Mouse (Mus musculus) hindbrain, embryonic 10.5 days (tissue): ENCODE measurements around the gene Kif24. TPM values are rescaled to one million over a fixed set of nuclear protein-coding genes. Genes with fewer than 3 reads are reported as not detected.
A peak's percentile ranks its signal among the peaks of the same experiment; 100 is the strongest.
"Not testable (repeated sequence)": the region's sequence is repeated elsewhere in the genome, so short reads cannot be mapped to it uniquely, and the experiment has no call there.

ENCODE experiments used
- DNase-seq: peaks from one replicate; pipeline ENCODE4 v3.0.0-alpha.2; 2017; ENCODE audit warnings: low spot score
- H3K27ac ChIP-seq: fragments of 300-500 bp; sonication (generic); 2 replicates; pipeline ENCODE4 v1.5.1; 2016; ENCODE audit warnings: mild to moderate bottlenecking, moderate library complexity
- H3K27me3 ChIP-seq: fragments of 300-500 bp; sonication (generic); 2 replicates; pipeline ENCODE4 v1.6.1; 2016; ENCODE audit warnings: mild to moderate bottlenecking; ENCODE audit not compliant: poor library complexity, insufficient read depth, severe bottlenecking
- H3K36me3 ChIP-seq: fragments of 300-500 bp; sonication (generic); 2 replicates; pipeline ENCODE4 v1.6.1; 2016; ENCODE audit warnings: mild to moderate bottlenecking, moderate library complexity
- H3K4me1 ChIP-seq: fragments of 300-500 bp; sonication (generic); replicated peaks from 2 replicates; pipeline ENCODE4 v1.6.1; 2016; ENCODE audit warnings: mild to moderate bottlenecking
- H3K4me3 ChIP-seq: fragments of 300-500 bp; sonication (generic); 2 replicates; pipeline ENCODE4 v1.5.1; 2016; ENCODE audit warnings: mild to moderate bottlenecking, moderate library complexity
- H3K9me3 ChIP-seq: fragments of 300-500 bp; sonication (generic); 2 replicates; pipeline ENCODE4 v1.6.1; 2016; ENCODE audit warnings: mild to moderate bottlenecking, moderate library complexity
- WGBS: fragments of 180-500 bp; shearing (Covaris S2); methylation state at CpG from one replicate; pipeline ENCODE4 v1.1.7; 2016; 5-methylcytosine and 5-hydroxymethylcytosine counted together
- polyA plus RNA-seq: library from polyadenylated mRNA; unstranded; fragments of >200 nt; fragmentation: Nextera tagmentation; extraction: Ambion mirVana; gene quantifications from 2 replicates; pipeline ENCODE4 v1.2.1, GENCODE M21; 2016

Kif24 gene
- polyA plus RNA-seq, 1 experiment from 2014 or later: 13.7 TPM

GRCm38 (mm10) chr4:41479456-41479804, 14.7 kb upstream of the Kif24 start:
- DNase-seq: no peak
- 0 out of 2 replicates have a peak, but pooled peaks cover 2% of the 10 kb centered on the region for H3K4me1 ChIP-seq
- WGBS: 74% methylated on average over 1 of the region's 1 CpGs
- H3K9me3 ChIP-seq: no peaks in the 10 kb centered on the region
- H3K27me3 ChIP-seq: no peaks in the 10 kb centered on the region
- H3K27ac ChIP-seq: no peak overlapping the region
- H3K4me3 ChIP-seq: no peak overlapping the region
- H3K36me3 ChIP-seq: peaks cover 55% of the 10 kb centered on the region

DNA sequence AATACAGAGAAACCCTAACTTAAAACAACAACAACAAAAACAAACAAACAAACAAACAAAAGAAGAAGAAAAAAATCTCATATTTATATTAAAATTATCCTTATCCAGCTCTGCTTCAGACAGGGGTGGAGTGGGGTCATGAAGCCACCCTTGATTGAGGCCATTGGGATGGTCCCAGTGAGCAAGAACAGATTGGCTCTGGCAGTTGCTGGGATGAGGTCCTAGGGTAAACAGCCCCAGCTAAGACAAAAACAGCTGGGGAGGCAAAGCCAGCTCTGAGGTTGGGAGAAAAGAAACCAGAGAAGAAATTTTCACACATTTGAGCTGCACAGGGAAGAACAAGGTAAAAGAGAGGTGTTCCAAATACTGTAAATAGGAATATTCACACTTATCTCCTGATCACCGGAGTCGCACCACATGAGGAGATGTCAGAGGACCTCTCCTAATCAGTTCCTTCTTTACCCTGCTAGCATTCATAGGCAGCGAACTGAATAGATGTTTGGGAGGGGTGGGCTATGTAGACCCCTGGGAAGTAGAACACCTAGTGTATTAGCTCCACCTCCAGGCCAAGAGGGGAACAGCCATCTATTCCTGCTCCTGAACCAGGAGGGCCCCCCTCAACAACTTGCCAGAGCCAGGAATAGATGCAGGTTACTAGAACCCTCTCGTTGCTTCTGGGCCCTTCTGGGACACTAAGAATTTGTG, 14.2 kb upstream of the Kif24 start:
- Histone ChIP-seq H3K27ac (no peak overlapping the region), H3K27me3 (no peaks in the 10 kb centered on the region), H3K36me3 (peaks cover 55% of the 10 kb centered on the region), H3K4me3 (no peak overlapping the region), H3K9me3 (no peaks in the 10 kb centered on the region), H3K4me1 (0 out of 2 replicates have a peak, but pooled peaks cover 2% of the 10 kb centered on the region)
- WGBS: 71% methylated on average over 4 of the region's 4 CpGs
- DNase-seq: no peak

- no peak overlapping the region for H3K27ac ChIP-seq
- 91% methylated on average over 9 of the region's 9 CpGs for WGBS
- H3K27me3 ChIP-seq: no peaks in the 10 kb centered on the region
- peaks cover 53% of the 10 kb centered on the region for H3K36me3 ChIP-seq
- no peak for DNase-seq
- H3K4me1 ChIP-seq: 0 out of 2 replicates have a peak, but pooled peaks cover 2% of the 10 kb centered on the region
- no peak overlapping the region for H3K4me3 ChIP-seq
- H3K9me3 ChIP-seq: no peaks in the 10 kb centered on the region
Observed at GRCm38 (mm10) chr4:41477648-41478160, 13.0 kb upstream of the Kif24 start.

DNA sequence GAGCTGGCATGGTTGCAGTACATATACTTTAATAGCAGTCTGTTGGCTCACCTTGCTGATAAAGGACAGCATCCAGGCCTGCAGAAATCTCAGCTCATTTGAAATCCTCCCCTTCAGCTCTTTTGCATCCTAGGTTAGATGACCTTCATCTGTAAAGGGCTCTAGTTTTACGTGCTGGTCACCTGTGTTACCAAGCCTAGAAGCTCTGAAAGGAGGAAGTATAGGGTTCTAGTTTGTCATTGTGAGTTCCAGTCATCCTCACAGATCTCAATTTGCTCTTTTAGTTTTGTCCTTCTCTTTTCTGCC, 6.7 kb upstream of the Kif24 start:
- H3K4me1 ChIP-seq: peaks cover 27% of the 10 kb centered on the region
- no peak overlapping the region for H3K4me3 ChIP-seq
- DNase-seq: no peak
- H3K36me3 ChIP-seq: peaks cover 6% of the 10 kb centered on the region; the same call in 1 of the 2 replicates
- H3K9me3 ChIP-seq: no peaks in the 10 kb centered on the region
- peak overlapping the region; percentile 80 for H3K27ac ChIP-seq
- WGBS: 91% methylated on average over 1 of the region's 1 CpGs
- H3K27me3 ChIP-seq: no peaks in the 10 kb centered on the region

GRCm38 (mm10) chr4:41470684-41471383, 6.1 kb upstream of the Kif24 start:
- DNase-seq: peak; percentile 27
- peak overlapping the region; percentile 80 for H3K27ac ChIP-seq
- no peak overlapping the region for H3K4me3 ChIP-seq
- peaks cover 6% of the 10 kb centered on the region; the same call in 1 of the 2 replicates for H3K36me3 ChIP-seq
- 36% methylated on average over 5 of the region's 5 CpGs for WGBS
- H3K9me3 ChIP-seq: no peaks in the 10 kb centered on the region
- peaks cover 29% of the 10 kb centered on the region for H3K4me1 ChIP-seq
- no peaks in the 10 kb centered on the region for H3K27me3 ChIP-seq

DNA sequence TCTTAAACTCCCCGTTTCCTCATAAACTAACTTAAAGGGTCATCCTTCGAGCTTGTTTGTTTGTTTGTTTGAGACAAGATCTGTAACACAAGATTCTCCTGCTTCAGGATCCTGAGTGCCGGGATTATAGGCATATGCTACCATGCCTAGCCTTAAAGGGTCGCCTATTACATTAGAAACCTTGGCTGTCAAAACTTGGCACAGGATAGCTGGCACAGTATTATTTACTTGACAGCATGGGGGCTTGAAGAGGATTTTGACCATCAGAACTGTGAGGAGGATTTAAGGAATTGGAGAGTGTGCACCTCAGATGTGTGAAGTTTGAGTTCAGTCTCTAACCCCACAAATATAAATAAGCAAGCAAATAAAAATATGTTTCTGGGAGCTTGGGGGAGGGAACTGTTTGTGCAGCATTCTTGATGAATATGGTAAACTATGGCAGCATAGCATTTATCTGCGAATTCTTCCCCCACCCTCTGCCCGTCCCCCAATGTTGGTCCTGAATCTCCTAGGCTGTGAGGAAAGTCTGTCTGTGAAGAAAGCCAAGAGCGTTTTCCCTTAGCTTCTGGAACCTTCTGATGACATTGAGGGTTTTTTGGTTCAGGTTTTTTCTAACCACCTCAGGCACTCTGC, 5.5 kb upstream of the Kif24 start:
- 60% methylated on average over 7 of the region's 7 CpGs for WGBS
- DNase-seq: no peak
- Histone ChIP-seq H3K27me3 (no peaks in the 10 kb centered on the region), H3K27ac (peak overlapping the region; percentile 53), H3K4me1 (peaks cover 32% of the 10 kb centered on the region), H3K36me3 (peaks cover 6% of the 10 kb centered on the region; the same call in 1 of the 2 replicates), H3K9me3 (no peaks in the 10 kb centered on the region), H3K4me3 (no peak overlapping the region)

GRCm38 (mm10) chr4:41469199-41469598, 4.5 kb upstream of the Kif24 start:
- peaks cover 32% of the 10 kb centered on the region for H3K4me1 ChIP-seq
- 84% methylated on average over 10 of the region's 10 CpGs for whole genome bisulfite sequencing
- no peak for DNase-seq
- no peak overlapping the region for H3K27ac ChIP-seq
- no peak overlapping the region for H3K4me3 ChIP-seq
- no peaks in the 10 kb centered on the region for H3K27me3 ChIP-seq
- peaks cover 6% of the 10 kb centered on the region; the same call in 1 of the 2 replicates for H3K36me3 ChIP-seq
- H3K9me3 ChIP-seq: no peaks in the 10 kb centered on the region

GRCm38 (mm10) chr4:41468396-41469080, 3.9 kb upstream of the Kif24 start:
- Histone ChIP-seq H3K4me1 (peaks cover 37% of the 10 kb centered on the region), H3K27ac (no peak overlapping the region), H3K4me3 (no peak overlapping the region), H3K36me3 (peaks cover 6% of the 10 kb centered on the region; the same call in 1 of the 2 replicates), H3K27me3 (no peaks in the 10 kb centered on the region), H3K9me3 (no peaks in the 10 kb centered on the region)
- peak; percentile 59 for DNase-seq
- 60% methylated on average over 17 of the region's 17 CpGs for WGBS

DNA sequence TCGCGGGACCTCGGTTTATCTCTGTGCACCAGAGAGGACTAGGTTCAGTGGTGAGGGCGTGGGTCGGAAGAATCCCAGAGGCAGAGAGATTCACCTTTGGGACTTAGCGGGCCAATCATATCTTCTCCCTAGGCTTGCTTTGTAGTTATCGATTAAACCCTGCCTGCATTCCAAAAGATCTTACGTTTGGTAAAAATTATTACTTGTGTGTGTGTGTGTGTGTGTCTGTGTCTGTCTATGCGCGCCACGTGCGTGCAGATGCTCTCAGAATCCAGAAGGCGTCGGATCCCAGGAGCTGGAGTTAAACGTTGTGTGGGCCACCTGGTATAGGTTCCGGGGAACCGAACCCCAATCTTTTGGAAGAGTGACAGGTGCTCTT, 589 bp upstream of the Kif24 start:
- H3K36me3 ChIP-seq: peaks cover 27% of the 10 kb centered on the region
- peak overlapping the region; percentile 79 for H3K4me3 ChIP-seq
- no peak for DNase-seq
- WGBS: 3% methylated on average over 17 of the region's 17 CpGs
- H3K4me1 ChIP-seq: peaks cover 31% of the 10 kb centered on the region
- H3K9me3 ChIP-seq: peaks cover 5% of the 10 kb centered on the region; the same call in 1 of the 2 replicates
- H3K27me3 ChIP-seq: no peaks in the 10 kb centered on the region
- peak overlapping the region; percentile 92 for H3K27ac ChIP-seq

DNA sequence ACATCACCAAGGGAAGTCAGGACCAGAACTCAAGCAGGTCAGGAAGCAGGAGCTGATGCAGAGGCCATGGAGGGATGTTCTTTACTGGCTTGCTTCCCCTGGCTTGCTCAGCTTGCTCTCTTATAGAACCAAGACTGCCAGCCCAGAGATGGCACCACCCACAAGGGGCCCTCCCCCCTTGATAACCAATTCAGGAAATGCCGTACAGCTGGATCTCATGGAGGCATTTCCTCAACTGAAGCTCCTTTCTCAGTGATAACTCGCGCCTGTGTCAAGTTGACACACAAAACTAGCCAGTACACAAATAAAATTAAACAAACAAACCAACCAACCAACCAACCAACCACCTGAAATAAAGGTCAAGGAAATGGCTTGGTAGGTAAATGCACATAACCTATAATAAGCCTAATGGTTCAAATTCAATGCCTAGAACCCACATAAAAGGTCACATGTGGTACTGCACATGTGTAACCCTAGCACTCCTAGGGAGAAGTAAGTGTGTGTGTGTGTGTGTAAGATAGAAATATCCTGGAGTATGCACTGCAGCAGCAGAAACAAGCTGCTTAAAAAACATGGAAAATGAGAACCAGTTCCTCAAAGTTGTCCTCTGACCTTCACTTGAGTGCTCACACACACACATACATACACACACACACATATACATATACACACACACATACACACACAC, 1.5 kb downstream of the Kif24 start:
- not testable (repeated sequence) for H3K27me3 ChIP-seq, DNase-seq, H3K9me3 ChIP-seq, H3K27ac ChIP-seq
- WGBS: 92% methylated on average over 3 of the region's 3 CpGs
- H3K4me3 ChIP-seq: peak overlapping the region; percentile 79
- peaks cover 18% of the 10 kb centered on the region for H3K4me1 ChIP-seq
- H3K36me3 ChIP-seq: peaks cover 33% of the 10 kb centered on the region

DNA sequence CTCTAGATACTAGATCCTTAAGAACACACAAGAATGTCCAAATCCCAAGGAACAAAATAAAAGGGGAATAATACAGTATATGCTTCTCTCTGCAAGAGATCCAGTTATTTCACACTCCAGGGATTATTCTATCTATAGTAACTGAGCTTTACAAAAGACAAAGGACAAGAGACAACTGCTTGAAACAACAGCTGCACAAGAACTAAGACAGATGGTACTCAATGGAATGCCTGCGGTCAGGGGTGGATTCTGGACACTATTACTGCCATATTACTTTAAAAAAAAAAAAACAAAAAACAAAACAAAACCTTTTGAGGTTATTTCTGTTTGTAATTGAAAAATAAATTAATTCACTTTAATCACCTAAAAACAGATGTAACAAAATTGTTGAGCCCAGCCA, 4.0 kb downstream of the Kif24 start:
- no peak overlapping the region for H3K4me3 ChIP-seq
- H3K9me3 ChIP-seq: peaks cover 9% of the 10 kb centered on the region; the same call in 1 of the 2 replicates
- H3K36me3 ChIP-seq: peaks cover 26% of the 10 kb centered on the region
- H3K27me3 ChIP-seq: no peaks in the 10 kb centered on the region
- DNase-seq: no peak
- no peak overlapping the region for H3K27ac ChIP-seq
- H3K4me1 ChIP-seq: peaks cover 15% of the 10 kb centered on the region
- WGBS: 98% methylated on average over 1 of the region's 1 CpGs

DNA sequence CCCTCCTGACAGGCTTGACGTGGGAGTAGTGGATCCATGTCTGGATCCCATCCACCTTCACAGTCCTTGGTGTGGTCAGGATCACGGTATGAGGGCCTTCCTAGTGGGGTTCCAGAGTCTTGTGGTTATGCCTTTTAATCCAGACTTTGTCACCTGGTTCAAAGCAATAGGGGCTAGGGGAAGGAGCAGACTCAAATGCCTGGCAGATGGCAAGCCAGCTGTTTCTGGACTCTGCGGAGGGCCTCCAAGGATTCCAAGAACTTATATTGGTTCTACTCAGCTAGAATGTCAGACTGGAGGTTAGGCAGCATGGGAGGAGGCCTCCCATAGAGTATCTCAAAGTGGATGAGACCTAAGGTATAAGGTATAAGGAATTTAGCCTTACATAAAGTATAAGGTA, 17.1 kb downstream of the Kif24 start:
- peaks cover 63% of the 10 kb centered on the region for H3K36me3 ChIP-seq
- 96% methylated on average over 3 of the region's 3 CpGs for WGBS
- H3K4me3 ChIP-seq: no peak overlapping the region
- H3K9me3 ChIP-seq: no peaks in the 10 kb centered on the region; the same call in 1 of the 2 replicates
- DNase-seq: no peak
- H3K4me1 ChIP-seq: no peaks in the 10 kb centered on the region
- no peak overlapping the region for H3K27ac ChIP-seq
- H3K27me3 ChIP-seq: no peaks in the 10 kb centered on the region
